Mouse (Mus musculus): ENCODE results near the gene Ifitm6. TPM values are rescaled to one million over a fixed set of nuclear protein-coding genes. Genes with fewer than 3 reads are reported as not detected.
"Not testable (repeated sequence)": the region's sequence is repeated elsewhere in the genome, so short reads cannot be mapped to it uniquely, and the experiment has no call there.

The Ifitm6 gene
- polyA plus RNA-seq, 1 experiment from 2014 or later, result not detected

GRCm38 (mm10) chr7:140990185-140990584, 27.5 kb downstream of the Ifitm6 start:
- H3K27ac ChIP-seq (ENCODE audit: low read depth, low read length), result no peak overlapping the region
- no peaks in the 10 kb centered on the region for H3K4me1 ChIP-seq (ENCODE audit: control insufficient read depth, insufficient read depth, low read length)
- no peaks in the 10 kb centered on the region for H3K9me3 ChIP-seq (ENCODE audit: control insufficient read depth, low read length)
- no peak overlapping the region for H3K4me3 ChIP-seq (ENCODE audit: low read depth, low read length)
- H3K27me3 ChIP-seq (ENCODE audit: control insufficient read depth, insufficient read depth, low read length), result no peaks in the 10 kb centered on the region
- no peak overlapping the region for H3K4me2 ChIP-seq
- DNase-seq (ENCODE audit: low spot score, missing footprints), result no peak
- 76% methylated on average over 6 of the region's 6 CpGs for WGBS
- no peak overlapping the region for H3K9ac ChIP-seq (ENCODE audit: low read length)
- no peaks in the 10 kb centered on the region for H3K36me3 ChIP-seq (ENCODE audit: control insufficient read depth, insufficient read depth, low read length)
- no peak for ATAC-seq (ENCODE audit: low FRiP score)

GRCm38 (mm10) chr7:140989022-140989421, 28.7 kb downstream of the Ifitm6 start:
- Histone ChIP-seq H3K4me2 (no peak overlapping the region), H3K36me3 (ENCODE audit: control insufficient read depth, insufficient read depth, low read length) (no peaks in the 10 kb centered on the region), H3K27ac (ENCODE audit: low read depth, low read length) (no peak overlapping the region), H3K27me3 (ENCODE audit: control insufficient read depth, insufficient read depth, low read length) (no peaks in the 10 kb centered on the region), H3K4me3 (ENCODE audit: low read depth, low read length) (no peak overlapping the region), H3K9ac (ENCODE audit: low read length) (no peak overlapping the region), H3K9me3 (ENCODE audit: control insufficient read depth, low read length) (no peaks in the 10 kb centered on the region), H3K4me1 (ENCODE audit: control insufficient read depth, insufficient read depth, low read length) (no peaks in the 10 kb centered on the region)
- no peak for ATAC-seq (ENCODE audit: low FRiP score)
- WGBS, result 60% methylated on average over 4 of the region's 4 CpGs
- DNase-seq (ENCODE audit: low spot score, missing footprints), result no peak

- no peak overlapping the region for H3K27ac ChIP-seq (ENCODE audit: low read depth, low read length)
- H3K4me3 ChIP-seq (ENCODE audit: low read depth, low read length), result no peak overlapping the region
- no peaks in the 10 kb centered on the region for H3K27me3 ChIP-seq (ENCODE audit: control insufficient read depth, insufficient read depth, low read length)
- ATAC-seq (ENCODE audit: low FRiP score) (no peak), DNase-seq (ENCODE audit: low spot score, missing footprints) (no peak)
- H3K9ac ChIP-seq (ENCODE audit: low read length), result no peak overlapping the region
- H3K9me3 ChIP-seq (ENCODE audit: control insufficient read depth, low read length), result no peaks in the 10 kb centered on the region
- 88% methylated on average over 17 of the region's 17 CpGs for WGBS
- H3K4me1 ChIP-seq (ENCODE audit: control insufficient read depth, insufficient read depth, low read length), result no peaks in the 10 kb centered on the region
- no peaks in the 10 kb centered on the region for H3K36me3 ChIP-seq (ENCODE audit: control insufficient read depth, insufficient read depth, low read length)
- H3K4me2 ChIP-seq, result no peak overlapping the region
Measured at GRCm38 (mm10) chr7:140987182-140988138, 30.3 kb downstream of the Ifitm6 start.

DNA sequence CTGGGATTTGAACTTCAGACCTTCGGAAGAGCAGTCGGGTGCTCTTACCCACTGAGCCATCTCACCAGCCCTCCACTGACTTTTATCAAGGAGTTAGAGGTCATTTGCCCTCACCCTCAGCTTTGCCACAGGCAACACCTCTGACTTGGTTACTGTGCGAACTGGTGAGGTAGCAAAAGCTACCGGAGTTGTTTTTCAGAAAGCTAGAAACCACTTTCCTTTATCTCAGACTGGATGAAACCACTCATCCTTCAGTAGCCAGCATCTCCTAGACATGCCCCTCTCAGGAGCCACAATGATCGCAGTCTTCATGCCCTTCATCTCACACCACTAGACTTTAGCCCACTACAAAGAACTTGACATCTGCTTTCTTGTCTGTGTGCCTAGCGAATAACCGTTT, 34.8 kb downstream of the Ifitm6 start:
- H3K4me1 ChIP-seq (ENCODE audit: control insufficient read depth, insufficient read depth, low read length), result no peaks in the 10 kb centered on the region
- no peaks in the 10 kb centered on the region for H3K27me3 ChIP-seq (ENCODE audit: control insufficient read depth, insufficient read depth, low read length)
- no peak for ATAC-seq (ENCODE audit: low FRiP score)
- no peaks in the 10 kb centered on the region for H3K36me3 ChIP-seq (ENCODE audit: control insufficient read depth, insufficient read depth, low read length)
- no peak for DNase-seq (ENCODE audit: low spot score, missing footprints)
- no peak overlapping the region for H3K4me2 ChIP-seq
- no peak overlapping the region for H3K27ac ChIP-seq (ENCODE audit: low read depth, low read length)
- H3K9me3 ChIP-seq (ENCODE audit: control insufficient read depth, low read length), result no peaks in the 10 kb centered on the region
- H3K4me3 ChIP-seq (ENCODE audit: low read depth, low read length), result no peak overlapping the region
- 95% methylated on average over 7 of the region's 7 CpGs for WGBS
- no peak overlapping the region for H3K9ac ChIP-seq (ENCODE audit: low read length)

DNA sequence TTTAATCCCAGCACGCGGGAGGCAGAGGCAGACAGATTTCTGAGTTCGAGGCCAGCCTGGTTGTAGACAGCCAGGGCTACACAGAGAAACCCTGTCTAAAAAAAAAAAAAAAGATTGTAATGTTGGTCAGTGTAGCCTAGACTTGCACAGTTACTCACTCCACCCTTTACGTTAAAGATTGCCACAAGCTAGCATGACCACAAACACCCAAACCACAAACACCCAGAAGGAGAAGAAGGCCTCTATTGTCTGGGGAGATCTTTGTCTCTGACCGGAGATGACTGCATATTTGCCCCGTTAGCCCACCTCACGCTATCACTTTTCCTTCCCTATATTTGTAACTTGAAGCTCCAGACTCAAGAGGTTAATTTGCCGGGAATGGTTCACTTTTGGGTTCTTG, 36.0 kb downstream of the Ifitm6 start:
- Histone ChIP-seq H3K9ac (ENCODE audit: low read length) (no peak overlapping the region), H3K4me2 (no peak overlapping the region), H3K36me3 (ENCODE audit: control insufficient read depth, insufficient read depth, low read length) (no peaks in the 10 kb centered on the region), H3K27me3 (ENCODE audit: control insufficient read depth, insufficient read depth, low read length) (no peaks in the 10 kb centered on the region), H3K9me3 (ENCODE audit: control insufficient read depth, low read length) (no peaks in the 10 kb centered on the region), H3K4me1 (ENCODE audit: control insufficient read depth, insufficient read depth, low read length) (no peaks in the 10 kb centered on the region), H3K4me3 (ENCODE audit: low read depth, low read length) (no peak overlapping the region), H3K27ac (ENCODE audit: low read depth, low read length) (no peak overlapping the region)
- 95% methylated on average over 8 of the region's 8 CpGs for WGBS
- ATAC-seq (ENCODE audit: low FRiP score) (no peak), DNase-seq (ENCODE audit: low spot score, missing footprints) (no peak)

DNA sequence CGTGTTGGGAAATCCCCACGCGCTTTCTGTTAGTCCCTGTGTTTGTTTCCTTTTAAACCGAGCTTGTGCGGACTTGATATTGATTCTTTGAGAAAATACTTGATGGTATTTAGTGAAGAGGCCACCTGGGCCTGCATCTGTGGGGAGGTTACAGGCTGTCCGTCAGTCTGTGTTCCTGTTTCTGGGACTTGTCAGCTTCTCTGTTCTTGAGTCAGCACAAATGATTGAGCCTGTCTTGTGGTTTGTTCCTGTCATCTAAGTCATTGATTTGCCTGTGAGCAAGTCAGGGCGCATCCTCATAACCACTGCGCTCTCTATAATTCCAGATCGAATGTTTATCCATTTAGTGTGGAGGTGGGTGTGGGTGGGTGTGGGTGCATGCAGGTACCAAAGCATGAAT, 41.0 kb downstream of the Ifitm6 start:
- not testable (repeated sequence) for H3K9ac ChIP-seq (ENCODE audit: low read length); H3K4me2 ChIP-seq; H3K36me3 ChIP-seq (ENCODE audit: control insufficient read depth, insufficient read depth, low read length); H3K4me1 ChIP-seq (ENCODE audit: control insufficient read depth, insufficient read depth, low read length); ATAC-seq (ENCODE audit: low FRiP score); H3K9me3 ChIP-seq (ENCODE audit: control insufficient read depth, low read length); H3K27ac ChIP-seq (ENCODE audit: low read depth, low read length); H3K4me3 ChIP-seq (ENCODE audit: low read depth, low read length); H3K27me3 ChIP-seq (ENCODE audit: control insufficient read depth, insufficient read depth, low read length); DNase-seq (ENCODE audit: low spot score, missing footprints)
- WGBS, result 91% methylated on average over 9 of the region's 9 CpGs

- Histone ChIP-seq H3K4me1 (ENCODE audit: control insufficient read depth, insufficient read depth, low read length) (peaks cover 9% of the 10 kb centered on the region; the same call in 1 of the 2 replicates), H3K4me2 (no peak overlapping the region), H3K9ac (ENCODE audit: low read length) (no peak overlapping the region), H3K27ac (ENCODE audit: low read depth, low read length) (no peak overlapping the region), H3K9me3 (ENCODE audit: control insufficient read depth, low read length) (no peaks in the 10 kb centered on the region), H3K4me3 (ENCODE audit: low read depth, low read length) (no peak overlapping the region), H3K36me3 (ENCODE audit: control insufficient read depth, insufficient read depth, low read length) (no peaks in the 10 kb centered on the region), H3K27me3 (ENCODE audit: control insufficient read depth, insufficient read depth, low read length) (no peaks in the 10 kb centered on the region; the same call in 1 of the 2 replicates)
- DNase-seq (ENCODE audit: low spot score, missing footprints), result no peak
- no peak for ATAC-seq (ENCODE audit: low FRiP score)
- WGBS, result 23% methylated on average over 3 of the region's 3 CpGs
Measured at GRCm38 (mm10) chr7:140975465-140975864, 42.3 kb downstream of the Ifitm6 start.

- ATAC-seq (ENCODE audit: low FRiP score) (no peak), DNase-seq (ENCODE audit: low spot score, missing footprints) (peak; percentile 89)
- Histone ChIP-seq H3K4me2 (0 out of 2 replicates have a peak overlapping the region, but pooled peaks have one; percentile 4), H3K4me3 (ENCODE audit: low read depth, low read length) (no peak overlapping the region), H3K4me1 (ENCODE audit: control insufficient read depth, insufficient read depth, low read length) (peaks cover 9% of the 10 kb centered on the region; the same call in 1 of the 2 replicates), H3K9ac (ENCODE audit: low read length) (no peak overlapping the region), H3K27ac (ENCODE audit: low read depth, low read length) (no peak overlapping the region), H3K36me3 (ENCODE audit: control insufficient read depth, insufficient read depth, low read length) (no peaks in the 10 kb centered on the region), H3K27me3 (ENCODE audit: control insufficient read depth, insufficient read depth, low read length) (no peaks in the 10 kb centered on the region; the same call in 1 of the 2 replicates), H3K9me3 (ENCODE audit: control insufficient read depth, low read length) (no peaks in the 10 kb centered on the region)
- WGBS, result 5% methylated on average over 9 of the region's 9 CpGs
Measured at GRCm38 (mm10) chr7:140974940-140975339, 42.8 kb downstream of the Ifitm6 start.

DNA sequence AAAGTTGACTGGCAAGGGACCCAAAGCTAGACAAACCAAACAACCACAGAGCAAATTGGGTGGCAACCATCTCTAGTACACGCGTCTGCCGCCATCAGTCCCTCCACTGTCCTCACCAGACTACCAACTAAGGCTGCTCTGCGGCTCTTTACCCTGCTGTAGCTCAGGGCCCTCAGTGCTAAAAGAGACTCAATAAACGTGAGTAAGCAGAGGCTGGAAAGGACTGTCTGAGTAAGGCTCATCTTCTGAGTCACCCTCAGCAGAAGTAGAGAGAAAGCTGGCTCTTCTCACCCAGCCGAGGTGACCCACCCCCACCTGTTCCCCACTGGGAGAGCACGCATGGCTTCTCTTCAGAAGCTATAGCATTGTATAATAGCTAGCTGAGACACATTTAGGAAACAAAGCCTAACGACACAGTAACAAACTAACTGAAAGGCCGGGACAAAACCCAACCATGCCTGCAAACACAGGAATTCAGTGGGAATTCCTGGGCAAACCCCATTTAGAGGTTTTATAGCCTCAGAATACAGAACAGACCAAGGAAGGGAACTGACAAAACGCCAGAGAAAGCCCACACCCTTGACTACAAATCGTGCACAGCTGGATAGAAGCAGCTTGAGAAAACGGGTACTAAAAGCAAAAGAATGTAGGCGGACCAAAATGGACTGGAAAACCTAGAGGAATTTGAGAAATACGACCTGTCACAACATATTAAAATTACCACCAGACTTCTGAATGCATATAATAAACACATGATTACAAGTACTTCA, 44.1 kb downstream of the Ifitm6 start:
- H3K4me3 ChIP-seq (ENCODE audit: low read depth, low read length), result no peak overlapping the region
- WGBS, result 25% methylated on average over 14 of the region's 14 CpGs
- no peak overlapping the region for H3K4me2 ChIP-seq
- peaks cover 9% of the 10 kb centered on the region; the same call in 1 of the 2 replicates for H3K4me1 ChIP-seq (ENCODE audit: control insufficient read depth, insufficient read depth, low read length)
- no peak overlapping the region for H3K27ac ChIP-seq (ENCODE audit: low read depth, low read length)
- no peak for ATAC-seq (ENCODE audit: low FRiP score)
- H3K9ac ChIP-seq (ENCODE audit: low read length), result no peak overlapping the region
- H3K36me3 ChIP-seq (ENCODE audit: control insufficient read depth, insufficient read depth, low read length), result no peaks in the 10 kb centered on the region
- DNase-seq (ENCODE audit: low spot score, missing footprints), result peak; percentile 80
- no peaks in the 10 kb centered on the region; the same call in 1 of the 2 replicates for H3K27me3 ChIP-seq (ENCODE audit: control insufficient read depth, insufficient read depth, low read length)
- no peaks in the 10 kb centered on the region for H3K9me3 ChIP-seq (ENCODE audit: control insufficient read depth, low read length)

Data from midbrain, embryonic 11.5 days (tissue).